Mouse (Mus musculus) c-Kit-positive CD71-negative TER-119-negative erythroid progenitor cells, embryonic 14.5 days (primary cell): Measurements from ENCODE around the gene Homer2.
A peak's percentile ranks its signal among the peaks of the same experiment; 100 is the strongest.

Experiments
- DNase-seq: peaks from one replicate; pipeline ENCODE4 v3.0.0-alpha.2; 2013; ENCODE audit warnings: low read depth

Gene Homer2

GRCm38 (mm10) chr7:81651284-81651683 lies 56.0 kb downstream of the Homer2 start:
- no peak for DNase-seq

GRCm38 (mm10) chr7:81649270-81649669 lies 58.1 kb downstream of the Homer2 start:
- DNase-seq = no peak

GRCm38 (mm10) chr7:81647959-81648358 lies 59.4 kb downstream of the Homer2 start:
- DNase-seq = no peak

GRCm38 (mm10) chr7:81644551-81645235 lies 62.6 kb downstream of the Homer2 start:
- no peak for DNase-seq

- no peak for DNase-seq
These were observed 66.2 kb downstream of the Homer2 start for GRCm38 (mm10) chr7:81641101-81641500.

- DNase-seq = no peak
These were observed 74.7 kb downstream of the Homer2 start for GRCm38 (mm10) chr7:81632586-81632985.

GRCm38 (mm10) chr7:81631261-81631660 lies 76.1 kb downstream of the Homer2 start:
- no peak for DNase-seq

- no peak for DNase-seq
These were observed 80.9 kb downstream of the Homer2 start for GRCm38 (mm10) chr7:81626460-81626859.

- DNase-seq = no peak
These were observed 83.6 kb downstream of the Homer2 start for GRCm38 (mm10) chr7:81623767-81624166.

GRCm38 (mm10) chr7:81622793-81623192 lies 84.5 kb downstream of the Homer2 start:
- DNase-seq = no peak

- DNase-seq = no peak
These were observed 92.3 kb downstream of the Homer2 start for GRCm38 (mm10) chr7:81615031-81615430.

- no peak for DNase-seq
These were observed 94.3 kb downstream of the Homer2 start for GRCm38 (mm10) chr7:81612856-81613635.

GRCm38 (mm10) chr7:81610125-81610524 lies 97.2 kb downstream of the Homer2 start:
- peak; percentile 45 for DNase-seq

- no peak for DNase-seq
These were observed 100.9 kb downstream of the Homer2 start for GRCm38 (mm10) chr7:81606452-81606851.

- DNase-seq = peak; percentile 14
These were observed 101.8 kb downstream of the Homer2 start for GRCm38 (mm10) chr7:81605489-81605888.

GRCm38 (mm10) chr7:81604991-81605390 lies 102.3 kb downstream of the Homer2 start:
- no peak for DNase-seq

- DNase-seq = no peak
These were observed 107.7 kb downstream of the Homer2 start for GRCm38 (mm10) chr7:81599379-81600280.

- no peak for DNase-seq
These were observed 109.7 kb downstream of the Homer2 start for GRCm38 (mm10) chr7:81597660-81598059.

- no peak for DNase-seq
These were observed 111.2 kb downstream of the Homer2 start for GRCm38 (mm10) chr7:81596086-81596485.

- no peak for DNase-seq
These were observed 112.3 kb downstream of the Homer2 start for GRCm38 (mm10) chr7:81595056-81595455.

- no peak for DNase-seq
These were observed 113.9 kb downstream of the Homer2 start for GRCm38 (mm10) chr7:81593387-81593786.

- DNase-seq = no peak
These were observed 114.6 kb downstream of the Homer2 start for GRCm38 (mm10) chr7:81592686-81593085.
